ENCODE assay signal across 8 mouse cellular contexts in genomic region chr17:13699716-13700115, GRCm38 (mm10).
DNase-seq lines count a peak whose midpoint lies in the region; ATAC-seq and TF ChIP-seq lines count a peak whose summit lies in the region.

No protein-coding gene starts in this region.

- ATAC-seq in heart, embryonic 14.5 days (ENCODE audit: insufficient number of reproducible peaks, insufficient read depth, low FRiP score, low read depth) = peak; percentile 73
- ATAC-seq in kidney, postnatal 0 days (replicated peaks; ENCODE audit: low FRiP score, low read depth) = peak; percentile 27; the same call in 1 of the 2 replicates
- ATAC-seq in midbrain, embryonic 13.5 days = no peak
- no peak for ATAC-seq in monocyte, adult 5-6 weeks (replicated peaks; ENCODE audit: insufficient number of reproducible peaks, low FRiP score, low TSS enrichment, poor library complexity, severe bottlenecking)

- no peaks in the 10 kb centered on the region for H3K9me3 ChIP-seq in heart, embryonic 14.5 days (ENCODE audit: control insufficient read depth, low read length)
- no peaks in the 10 kb centered on the region for H3K9me3 ChIP-seq in kidney, postnatal 0 days (replicated peaks; ENCODE audit: low read length)
- no peaks in the 10 kb centered on the region for H3K9me3 ChIP-seq in midbrain, embryonic 13.5 days

- H3K27ac ChIP-seq in heart, embryonic 14.5 days (replicated peaks in 1 of 2; ENCODE audit: control insufficient read depth in 1 of 2, insufficient read depth in 1 of 2, low read depth in 2 of 2, low read length in 2 of 2) = peak overlapping the region; percentile 80 to 87
- H3K27ac ChIP-seq in kidney, postnatal 0 days = peak overlapping the region; percentile 79
- 0 out of 2 replicates have a peak overlapping the region, but pooled peaks have one; percentile 60 for H3K27ac ChIP-seq in midbrain, embryonic 13.5 days

- WGBS in heart, embryonic 14.5 days = 50% methylated on average over 7 of the region's 7 CpGs
- 34% methylated on average over 7 of the region's 7 CpGs for WGBS in kidney, postnatal 0 days
- 73% methylated on average over 7 of the region's 7 CpGs for WGBS in midbrain, embryonic 13.5 days

- no peaks in the 10 kb centered on the region for H3K36me3 ChIP-seq in heart, embryonic 14.5 days (ENCODE audit: control insufficient read depth, insufficient read depth, low read length)
- H3K36me3 ChIP-seq in kidney, postnatal 0 days (ENCODE audit: insufficient read depth, low read length) = no peaks in the 10 kb centered on the region
- no peaks in the 10 kb centered on the region for H3K36me3 ChIP-seq in midbrain, embryonic 13.5 days

- H3K27me3 ChIP-seq in heart, embryonic 14.5 days (ENCODE audit: control insufficient read depth, insufficient read depth, low read length) = no peaks in the 10 kb centered on the region
- H3K27me3 ChIP-seq in kidney, postnatal 0 days (ENCODE audit: insufficient read depth, low read length) = no peaks in the 10 kb centered on the region
- no peaks in the 10 kb centered on the region for H3K27me3 ChIP-seq in midbrain, embryonic 13.5 days

- TF ChIP-seq CTCF in kidney, postnatal 0 days (IDR thresholded peaks at IDR 0.05; ENCODE audit: low read depth) = no peak

- no peak overlapping the region for H3K4me2 ChIP-seq in heart, embryonic 14.5 days (ENCODE audit: low read length)
- no peak overlapping the region for H3K4me2 ChIP-seq in kidney, postnatal 0 days (ENCODE audit: low read length)
- no peak overlapping the region for H3K4me2 ChIP-seq in midbrain, embryonic 13.5 days (replicated peaks)

- peak; percentile 14 for DNase-seq in embryo, embryonic 10.5 days (ENCODE audit: low spot score)
- no peak for DNase-seq in embryo, embryonic 11 days
- DNase-seq in kidney, postnatal 0 days (ENCODE audit: low spot score) = no peak
- DNase-seq in layer of hippocampus, adult 18-20 months (ENCODE audit: low spot score in 2 of 2) = no peak
- no peak for DNase-seq in left cerebral cortex, adult 9 months (ENCODE audit: low spot score in 2 of 2)

- no peak overlapping the region for H3K9ac ChIP-seq in heart, embryonic 14.5 days (ENCODE audit: low read length)
- H3K9ac ChIP-seq in kidney, postnatal 0 days (ENCODE audit: low read depth, low read length) = no peak overlapping the region
- no peak overlapping the region for H3K9ac ChIP-seq in midbrain, embryonic 13.5 days (replicated peaks)

- H3K4me1 ChIP-seq in heart, embryonic 14.5 days (ENCODE audit: control insufficient read depth in 2 of 2, insufficient read depth in 2 of 2, low read length in 2 of 2) = peaks cover 32 to 34% of the 10 kb centered on the region in 2 experiments
- H3K4me1 ChIP-seq in kidney, postnatal 0 days (replicated peaks; ENCODE audit: insufficient read depth, low read length) = peaks cover 19% of the 10 kb centered on the region
- H3K4me1 ChIP-seq in midbrain, embryonic 13.5 days (replicated peaks) = peaks cover 16% of the 10 kb centered on the region

- H3K4me3 ChIP-seq in heart, embryonic 14.5 days (ENCODE audit: control insufficient read depth in 1 of 2, insufficient read depth in 1 of 2, low read depth in 1 of 2, low read length in 2 of 2) = no peak overlapping the region
- H3K4me3 ChIP-seq in kidney, postnatal 0 days (replicated peaks; ENCODE audit: low read depth, low read length) = no peak overlapping the region
- no peak overlapping the region for H3K4me3 ChIP-seq in midbrain, embryonic 13.5 days (replicated peaks)

Comparison
In these comparisons a context has a peak if more than half of its experiments do, and no peak if none do; other contexts are left out.
1. ATAC-seq: peak in heart, embryonic 14.5 days (single experiment) and kidney, postnatal 0 days (single experiment); none in midbrain, embryonic 13.5 days (single experiment) and monocyte, adult 5-6 weeks (single experiment).
2. Peak in every context shown above with its lines, with median percentiles within 50 percentile points of each other: H3K27ac ChIP-seq.